Mouse (Mus musculus) embryonic facial prominence, embryonic 14.5 days (tissue): ENCODE measurements around the gene Pknox2. TPM values are rescaled to one million over a fixed set of nuclear protein-coding genes. Genes with fewer than 3 reads are reported as not detected.
A peak's percentile ranks its signal among the peaks of the same experiment; 100 is the strongest.

Experiments used
- ATAC-seq: fragments of 200-750 bp; cut with Nextera tagmentation; 2 replicates; pipeline ENCODE4 v1.8.0; 2017; ENCODE audit warnings: low read depth, moderate number of reproducible peaks, moderate TSS enrichment
- DNase-seq: peaks from one replicate; pipeline ENCODE4 v3.0.0-alpha.2; 2015; ENCODE audit warnings: low spot score
- H3K27ac ChIP-seq: fragments of 300-500 bp; sonication (generic); replicated peaks from 2 replicates; pipeline ENCODE4 v1.5.1; 2014; ENCODE audit warnings: low read depth, mild to moderate bottlenecking, low read length, moderate library complexity
- H3K27me3 ChIP-seq: fragments of 300-500 bp; sonication (generic); replicated peaks from 2 replicates; pipeline ENCODE4 v1.6.1; 2014; ENCODE audit warnings: low read length; ENCODE audit not compliant: control insufficient read depth, insufficient read depth
- H3K36me3 ChIP-seq: fragments of 300-500 bp; sonication (generic); 2 replicates; pipeline ENCODE4 v1.6.1; 2014; ENCODE audit warnings: low read length, mixed read lengths; ENCODE audit not compliant: control insufficient read depth, insufficient read depth
- H3K4me1 ChIP-seq: fragments of 300-500 bp; sonication (generic); 2 replicates; pipeline ENCODE4 v1.6.1; 2014; ENCODE audit warnings: antibody characterized with exemption, low read length; ENCODE audit not compliant: control insufficient read depth, insufficient read depth
- H3K4me2 ChIP-seq: fragments of 300-500 bp; sonication (generic); 2 replicates; pipeline ENCODE4 v1.6.1; 2014; ENCODE audit warnings: low read depth, mild to moderate bottlenecking, low read length, moderate library complexity, mixed read lengths
- H3K4me3 ChIP-seq: fragments of 300-500 bp; sonication (generic); 2 replicates; pipeline ENCODE4 v1.5.1; 2014; ENCODE audit warnings: low read depth, mild to moderate bottlenecking, low read length
- H3K9ac ChIP-seq: fragments of 300-500 bp; sonication (generic); 2 replicates; pipeline ENCODE4 v1.6.1; 2014; ENCODE audit warnings: low read depth, mild to moderate bottlenecking, low read length, moderate library complexity, mixed read lengths
- H3K9me3 ChIP-seq: fragments of 300-500 bp; sonication (generic); 2 replicates; pipeline ENCODE4 v1.6.1; 2016; ENCODE audit warnings: low read length; ENCODE audit not compliant: control insufficient read depth
- WGBS: fragments of 180-500 bp; shearing (Covaris S2); extraction: QIAGEN DNeasy Blood & Tissue Kit; methylation state at CpG from one replicate; pipeline ENCODE4 v1.1.7; 2014; 5-methylcytosine and 5-hydroxymethylcytosine counted together
- polyA plus RNA-seq: library from polyadenylated mRNA; unstranded; fragments of >200 nt; fragmentation: Nextera tagmentation; extraction: Ambion mirVana; gene quantifications from 2 replicates; pipeline ENCODE4 v1.2.1, GENCODE M21; 2014

Gene Pknox2
- polyA plus RNA-seq, 1 experiment from 2014 or later: 9.5 TPM

GRCm38 (mm10) chr9:36890552-36890951, 256.7 kb downstream of the Pknox2 start:
- DNase-seq (peak; percentile 13), ATAC-seq (no peak)
- no peaks in the 10 kb centered on the region for H3K27me3 ChIP-seq
- 40% methylated on average over 4 of the region's 4 CpGs for WGBS
- no peak overlapping the region for H3K4me3 ChIP-seq
- peaks cover 6% of the 10 kb centered on the region; the same call in 1 of the 2 replicates for H3K36me3 ChIP-seq
- H3K27ac ChIP-seq: no peak overlapping the region
- no peak overlapping the region for H3K9ac ChIP-seq
- H3K9me3 ChIP-seq: no peaks in the 10 kb centered on the region
- H3K4me2 ChIP-seq: no peak overlapping the region
- H3K4me1 ChIP-seq: no peaks in the 10 kb centered on the region

GRCm38 (mm10) chr9:36885237-36885636, 262.0 kb downstream of the Pknox2 start:
- Histone ChIP-seq H3K4me3 (no peak overlapping the region), H3K36me3 (no peaks in the 10 kb centered on the region), H3K9ac (no peak overlapping the region), H3K9me3 (no peaks in the 10 kb centered on the region), H3K4me2 (no peak overlapping the region), H3K4me1 (no peaks in the 10 kb centered on the region), H3K27me3 (no peaks in the 10 kb centered on the region), H3K27ac (no peak overlapping the region)
- DNase-seq: no peak
- no peak for ATAC-seq
- WGBS: 65% methylated on average over 3 of the region's 3 CpGs

GRCm38 (mm10) chr9:36883569-36883968, 263.6 kb downstream of the Pknox2 start:
- WGBS: 59% methylated on average over 3 of the region's 3 CpGs
- H3K27ac ChIP-seq: no peak overlapping the region

GRCm38 (mm10) chr9:36882034-36882745, 265.0 kb downstream of the Pknox2 start:
- Histone ChIP-seq H3K9ac (no peak overlapping the region), H3K9me3 (no peaks in the 10 kb centered on the region), H3K27me3 (no peaks in the 10 kb centered on the region), H3K27ac (no peak overlapping the region), H3K4me3 (no peak overlapping the region), H3K4me1 (no peaks in the 10 kb centered on the region), H3K4me2 (no peak overlapping the region), H3K36me3 (no peaks in the 10 kb centered on the region)
- DNase-seq (no peak), ATAC-seq (no peak)
- 42% methylated on average over 8 of the region's 8 CpGs for WGBS

More at GRCm38 (mm10) chr9:36883569-36883968, 263.6 kb downstream of the Pknox2 start:
- no peaks in the 10 kb centered on the region for H3K9me3 ChIP-seq
- no peaks in the 10 kb centered on the region for H3K4me1 ChIP-seq
- no peak overlapping the region for H3K4me2 ChIP-seq
- DNase-seq: no peak
- H3K27me3 ChIP-seq: no peaks in the 10 kb centered on the region
- H3K4me3 ChIP-seq: no peak overlapping the region
- H3K36me3 ChIP-seq: no peaks in the 10 kb centered on the region
- H3K9ac ChIP-seq: no peak overlapping the region
- ATAC-seq: no peak

GRCm38 (mm10) chr9:36881615-36882014, 265.6 kb downstream of the Pknox2 start:
- no peaks in the 10 kb centered on the region for H3K9me3 ChIP-seq
- ATAC-seq (no peak), DNase-seq (no peak)
- 82% methylated on average over 5 of the region's 5 CpGs for WGBS
- no peaks in the 10 kb centered on the region for H3K4me1 ChIP-seq
- H3K4me2 ChIP-seq: no peak overlapping the region
- H3K27ac ChIP-seq: no peak overlapping the region
- H3K9ac ChIP-seq: no peak overlapping the region
- no peaks in the 10 kb centered on the region for H3K36me3 ChIP-seq
- H3K27me3 ChIP-seq: no peaks in the 10 kb centered on the region
- H3K4me3 ChIP-seq: no peak overlapping the region

- ATAC-seq: no peak
Measured at GRCm38 (mm10) chr9:36876787-36877186, 270.4 kb downstream of the Pknox2 start.

GRCm38 (mm10) chr9:36876313-36876712, 270.9 kb downstream of the Pknox2 start:
- no peaks in the 10 kb centered on the region for H3K9me3 ChIP-seq
- H3K36me3 ChIP-seq: 0 out of 2 replicates have a peak, but pooled peaks cover 16% of the 10 kb centered on the region
- ATAC-seq (no peak), DNase-seq (no peak)
- H3K27me3 ChIP-seq: no peaks in the 10 kb centered on the region
- H3K27ac ChIP-seq: no peak overlapping the region
- 77% methylated on average over 5 of the region's 5 CpGs for WGBS
- H3K4me2 ChIP-seq: no peak overlapping the region
- H3K4me1 ChIP-seq: no peaks in the 10 kb centered on the region
- no peak overlapping the region for H3K9ac ChIP-seq
- no peak overlapping the region for H3K4me3 ChIP-seq

More at GRCm38 (mm10) chr9:36876787-36877186, 270.4 kb downstream of the Pknox2 start:
- no peaks in the 10 kb centered on the region for H3K27me3 ChIP-seq
- H3K27ac ChIP-seq: no peak overlapping the region
- no peaks in the 10 kb centered on the region for H3K9me3 ChIP-seq
- DNase-seq: no peak
- H3K4me1 ChIP-seq: no peaks in the 10 kb centered on the region
- H3K4me3 ChIP-seq: no peak overlapping the region
- 0 out of 2 replicates have a peak, but pooled peaks cover 16% of the 10 kb centered on the region for H3K36me3 ChIP-seq
- H3K9ac ChIP-seq: no peak overlapping the region
- H3K4me2 ChIP-seq: no peak overlapping the region

GRCm38 (mm10) chr9:36873796-36874195, 273.4 kb downstream of the Pknox2 start:
- 88% methylated on average over 2 of the region's 2 CpGs for WGBS
- Histone ChIP-seq H3K9me3 (no peaks in the 10 kb centered on the region), H3K36me3 (peaks cover 22% of the 10 kb centered on the region; the same call in 1 of the 2 replicates), H3K27ac (no peak overlapping the region), H3K27me3 (no peaks in the 10 kb centered on the region), H3K4me2 (no peak overlapping the region), H3K4me1 (no peaks in the 10 kb centered on the region), H3K9ac (no peak overlapping the region), H3K4me3 (no peak overlapping the region)
- no peak for DNase-seq
- ATAC-seq: no peak

- H3K4me2 ChIP-seq: no peak overlapping the region
- no peak overlapping the region for H3K27ac ChIP-seq
- no peak for DNase-seq
- 36% methylated on average over 1 of the region's 1 CpGs for WGBS
- H3K9me3 ChIP-seq: no peaks in the 10 kb centered on the region
- H3K4me1 ChIP-seq: no peaks in the 10 kb centered on the region
- no peak overlapping the region for H3K4me3 ChIP-seq
- H3K9ac ChIP-seq: no peak overlapping the region
- H3K27me3 ChIP-seq: no peaks in the 10 kb centered on the region
- ATAC-seq: no peak
- H3K36me3 ChIP-seq: peaks cover 18% of the 10 kb centered on the region; the same call in 1 of the 2 replicates
Measured at GRCm38 (mm10) chr9:36870263-36870662, 276.9 kb downstream of the Pknox2 start.
